Mouse (Mus musculus) heart, embryonic 15.5 days (tissue): Measurements from ENCODE around the gene Slc35f3. TPM values are rescaled to one million over a fixed set of nuclear protein-coding genes. Genes with fewer than 3 reads are reported as not detected.
A peak's percentile ranks its signal among the peaks of the same experiment; 100 is the strongest.

Source experiments
- ATAC-seq: fragments of 200-750 bp; cut with Nextera tagmentation; replicated peaks from 2 replicates; pipeline ENCODE4 v1.8.0; 2017; ENCODE audit warnings: low read depth, moderate TSS enrichment; ENCODE audit not compliant: insufficient number of reproducible peaks, insufficient read depth, low FRiP score
- H3K27ac ChIP-seq: fragments of 300-500 bp; sonication (generic); 2 replicates; pipeline ENCODE4 v1.5.1; 2015; ENCODE audit warnings: mild to moderate bottlenecking, inconsistent platforms
- H3K27me3 ChIP-seq: fragments of 300-500 bp; sonication (generic); 2 replicates; pipeline ENCODE4 v1.6.1; 2015; ENCODE audit warnings: inconsistent platforms
- H3K36me3 ChIP-seq: fragments of 300-500 bp; sonication (generic); 2 replicates; pipeline ENCODE4 v1.6.1; 2015; ENCODE audit warnings: mild to moderate bottlenecking, inconsistent platforms
- H3K4me1 ChIP-seq: fragments of 300-500 bp; sonication (generic); replicated peaks from 2 replicates; pipeline ENCODE4 v1.6.1; 2015; ENCODE audit warnings: inconsistent platforms
- H3K4me2 ChIP-seq: fragments of 300-500 bp; sonication (generic); 2 replicates; pipeline ENCODE4 v1.6.1; 2015; ENCODE audit warnings: inconsistent platforms, mild to moderate bottlenecking, moderate library complexity
- H3K4me3 ChIP-seq: fragments of 300-500 bp; sonication (generic); 2 replicates; pipeline ENCODE4 v1.5.1; 2015; ENCODE audit warnings: mild to moderate bottlenecking, inconsistent platforms
- H3K9ac ChIP-seq: fragments of 300-500 bp; sonication (generic); 2 replicates; pipeline ENCODE4 v1.6.1; 2015; ENCODE audit warnings: mild to moderate bottlenecking, inconsistent platforms
- H3K9me3 ChIP-seq: fragments of 300-500 bp; sonication (generic); replicated peaks from 2 replicates; pipeline ENCODE4 v1.6.1; 2016; ENCODE audit warnings: inconsistent platforms
- WGBS: fragments of 180-500 bp; shearing (Covaris S2); methylation state at CpG from one replicate; pipeline ENCODE4 v1.1.7; 2015; ENCODE audit warnings: mixed read lengths; 5-methylcytosine and 5-hydroxymethylcytosine counted together
- polyA plus RNA-seq: library from polyadenylated mRNA; unstranded; fragments of >200 nt; fragmentation: Nextera tagmentation; extraction: Ambion mirVana; gene quantifications from 2 replicates; pipeline ENCODE4 v1.2.1, GENCODE M21; 2015

Gene Slc35f3
- polyA plus RNA-seq, result 0.28 TPM in 1 of 2 replicates, not detected in the other

DNA sequence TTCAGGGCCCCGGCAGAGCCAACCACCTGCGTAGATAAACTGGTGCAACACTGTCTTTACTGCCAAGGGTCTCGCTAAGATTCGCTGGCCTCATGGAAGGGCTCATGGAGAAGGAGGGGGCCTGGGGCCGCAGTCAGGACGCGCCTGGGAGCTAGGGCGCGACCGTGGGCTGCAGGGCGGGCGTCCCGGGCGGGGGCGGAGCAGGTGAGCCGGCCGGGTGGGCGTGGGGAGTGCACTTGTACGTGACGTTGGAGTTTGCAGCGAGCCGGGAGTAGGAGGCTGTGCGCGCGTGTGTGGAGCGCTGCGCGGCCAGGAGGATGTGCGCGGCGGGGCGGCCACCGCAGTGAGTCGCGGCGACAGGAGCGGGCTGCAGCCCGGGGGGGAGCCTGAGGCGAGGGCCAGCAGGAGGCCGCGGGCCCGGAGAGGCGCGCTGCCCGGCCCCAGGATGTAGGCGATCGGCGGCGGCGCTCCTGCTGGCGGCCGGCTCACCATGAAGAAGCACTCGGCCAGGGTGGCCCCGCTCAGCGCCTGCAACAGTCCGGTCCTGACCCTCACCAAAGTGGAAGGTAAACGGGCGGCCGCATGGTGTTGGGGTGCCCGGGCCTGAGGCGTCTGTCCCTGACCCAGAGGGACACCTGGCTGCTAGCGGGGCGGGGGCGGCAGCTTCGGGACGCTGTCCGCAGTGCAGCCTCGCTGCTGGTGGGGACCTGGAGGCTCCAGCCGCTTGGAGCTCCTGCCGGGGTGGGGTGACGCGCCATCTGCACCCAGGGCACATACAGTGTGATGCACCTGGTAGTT, at the start of gene Slc35f3:
Gene Slc35f3, plus strand, starts transcription at position 263 of the 798 bp plus-strand sequence.
- Histone ChIP-seq H3K36me3 (no peaks in the 10 kb centered on the region), H3K9me3 (no peaks in the 10 kb centered on the region), H3K4me3 (peak within 1 kb of the TSS; percentile 52), H3K27ac (no peak within 1 kb of the TSS), H3K4me1 (peaks cover 9% of the 10 kb centered on the region), H3K4me2 (peak within 1 kb of the TSS; percentile 92), H3K9ac (peak within 1 kb of the TSS; percentile 43), H3K27me3 (peaks cover 45% of the 10 kb centered on the region)
- no peak; the same call in 1 of the 2 replicates for ATAC-seq
- WGBS, result 1% methylated on average over 65 of the region's 72 CpGs

DNA sequence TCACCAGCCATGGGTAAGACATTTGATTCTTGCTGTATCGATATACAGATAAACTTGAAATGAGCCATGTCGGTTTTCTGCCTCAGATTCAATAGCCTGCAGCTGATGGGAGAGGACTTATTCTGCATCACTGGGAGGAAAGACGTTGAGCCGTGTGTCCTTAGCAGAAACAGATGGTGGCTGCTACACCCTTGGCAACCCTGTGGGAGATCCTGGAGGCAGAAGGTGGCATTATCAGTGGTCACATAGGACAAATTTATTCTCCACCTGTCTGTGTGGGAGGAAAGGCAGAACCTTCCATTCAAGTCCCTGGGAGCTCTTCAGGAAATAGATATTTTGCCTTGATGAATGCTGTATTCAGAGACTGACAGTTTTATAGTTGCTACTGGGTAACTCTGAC, 47.9 kb upstream of the Slc35f3 start:
- Histone ChIP-seq H3K9me3 (no peaks in the 10 kb centered on the region), H3K9ac (no peak overlapping the region), H3K4me2 (no peak overlapping the region), H3K36me3 (no peaks in the 10 kb centered on the region), H3K27ac (no peak overlapping the region), H3K4me3 (no peak overlapping the region), H3K27me3 (peaks cover 11% of the 10 kb centered on the region), H3K4me1 (no peaks in the 10 kb centered on the region)
- WGBS, result 74% methylated on average over 4 of the region's 4 CpGs
- no peak for ATAC-seq

GRCm38 (mm10) chr8:126256585-126257391, 41.6 kb upstream of the Slc35f3 start:
- no peaks in the 10 kb centered on the region for H3K36me3 ChIP-seq
- 50% methylated on average over 9 of the region's 9 CpGs for WGBS
- no peak overlapping the region for H3K4me3 ChIP-seq
- no peak overlapping the region for H3K9ac ChIP-seq
- no peak for ATAC-seq
- no peaks in the 10 kb centered on the region for H3K9me3 ChIP-seq
- H3K4me1 ChIP-seq, result no peaks in the 10 kb centered on the region
- no peak overlapping the region for H3K4me2 ChIP-seq
- H3K27me3 ChIP-seq, result peaks cover 35% of the 10 kb centered on the region
- H3K27ac ChIP-seq, result no peak overlapping the region

DNA sequence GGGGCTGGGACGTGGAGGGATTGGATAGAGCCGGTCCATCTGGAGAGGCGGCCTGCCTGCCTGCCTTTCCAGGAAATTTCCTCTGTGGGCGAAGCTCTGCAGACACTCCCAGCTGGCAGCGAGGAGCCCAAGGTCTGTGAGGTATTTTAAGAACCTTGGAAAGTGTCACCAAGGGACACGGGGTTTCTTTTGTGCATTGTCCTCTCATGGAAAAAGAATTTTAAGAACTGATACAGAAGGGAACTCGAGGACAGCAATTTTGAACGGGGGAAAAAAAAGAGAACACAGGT, 41.0 kb upstream of the Slc35f3 start:
- 47% methylated on average over 8 of the region's 8 CpGs for WGBS
- no peak for ATAC-seq
- no peak overlapping the region for H3K27ac ChIP-seq
- no peak overlapping the region for H3K4me3 ChIP-seq
- H3K9me3 ChIP-seq, result no peaks in the 10 kb centered on the region
- H3K36me3 ChIP-seq, result no peaks in the 10 kb centered on the region
- no peak overlapping the region for H3K9ac ChIP-seq
- H3K27me3 ChIP-seq, result peaks cover 35% of the 10 kb centered on the region
- H3K4me2 ChIP-seq, result no peak overlapping the region
- H3K4me1 ChIP-seq, result no peaks in the 10 kb centered on the region

DNA sequence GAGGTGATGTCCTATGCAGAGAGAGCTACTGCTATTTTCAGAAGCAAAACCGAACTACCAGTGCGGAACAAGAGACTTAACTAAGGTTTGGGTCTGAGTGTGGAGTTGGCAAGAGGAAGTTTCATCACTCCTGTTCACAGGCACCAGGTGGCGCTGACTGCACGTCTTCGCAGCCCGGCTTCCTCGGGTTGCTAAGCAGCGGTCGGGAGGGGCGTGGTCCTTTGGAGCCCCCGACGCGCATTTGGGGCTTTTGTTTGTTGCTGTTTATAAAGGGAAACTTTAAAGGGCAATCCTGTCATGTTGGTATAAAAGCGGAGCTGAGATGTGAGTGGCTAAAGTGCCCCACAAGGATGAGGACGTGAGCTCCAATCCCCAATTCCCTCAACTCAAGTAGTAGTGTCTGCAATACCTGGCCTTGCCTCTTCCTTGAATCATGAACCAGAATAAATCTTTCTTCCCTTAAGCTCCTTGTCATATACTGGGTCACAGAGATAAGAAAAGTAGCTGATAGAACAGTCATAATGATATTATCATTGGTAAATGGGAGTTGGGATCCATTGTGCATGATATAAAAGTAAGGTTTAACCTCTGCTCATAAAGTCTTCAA, 40.1 kb upstream of the Slc35f3 start:
- no peak for ATAC-seq
- no peak overlapping the region for H3K4me3 ChIP-seq
- 4% methylated on average over 15 of the region's 15 CpGs for WGBS

DNA sequence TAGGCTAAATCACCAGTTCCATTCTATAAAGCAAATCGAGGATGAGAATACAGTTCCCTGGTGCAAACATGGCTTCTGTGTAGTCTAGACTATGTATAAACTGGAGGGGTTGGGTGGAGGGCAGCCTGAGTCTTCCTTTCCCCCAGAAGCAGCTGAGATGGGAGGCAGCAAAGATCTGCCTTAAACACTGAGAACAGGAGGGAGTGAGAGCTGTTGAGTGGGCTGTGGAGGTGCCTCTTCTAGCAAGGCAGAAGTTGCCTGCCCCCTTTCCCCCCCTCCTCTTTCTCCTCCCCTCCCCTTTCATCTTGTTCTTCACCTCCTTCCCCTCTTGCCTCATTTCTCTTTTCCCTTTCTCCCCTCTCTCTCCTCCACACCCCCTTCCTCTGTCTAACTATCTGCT, 33.2 kb upstream of the Slc35f3 start:
- no peaks in the 10 kb centered on the region for H3K4me1 ChIP-seq
- H3K4me3 ChIP-seq, result no peak overlapping the region
- ATAC-seq, result no peak
- H3K27ac ChIP-seq, result no peak overlapping the region
- H3K9ac ChIP-seq, result no peak overlapping the region
- H3K9me3 ChIP-seq, result no peaks in the 10 kb centered on the region
- WGBS, result 64% methylated on average over 1 of the region's 1 CpGs
- H3K36me3 ChIP-seq, result no peaks in the 10 kb centered on the region
- H3K4me2 ChIP-seq, result no peak overlapping the region
- H3K27me3 ChIP-seq, result no peaks in the 10 kb centered on the region; the same call in none of the 2 replicates

More for the DNA sequence above, 40.1 kb upstream of the Slc35f3 start:
- Histone ChIP-seq H3K9me3 (no peaks in the 10 kb centered on the region), H3K9ac (no peak overlapping the region), H3K4me2 (peak overlapping the region; percentile 37; the same call in 1 of the 2 replicates), H3K27ac (no peak overlapping the region), H3K36me3 (no peaks in the 10 kb centered on the region), H3K4me1 (no peaks in the 10 kb centered on the region), H3K27me3 (peaks cover 35% of the 10 kb centered on the region)

- Histone ChIP-seq H3K4me1 (no peaks in the 10 kb centered on the region), H3K9ac (no peak overlapping the region), H3K27me3 (no peaks in the 10 kb centered on the region; the same call in 1 of the 2 replicates), H3K27ac (no peak overlapping the region), H3K4me3 (no peak overlapping the region), H3K9me3 (no peaks in the 10 kb centered on the region), H3K4me2 (no peak overlapping the region), H3K36me3 (no peaks in the 10 kb centered on the region)
- WGBS, result 22% methylated on average over 8 of the region's 8 CpGs
- no peak for ATAC-seq
Observed at GRCm38 (mm10) chr8:126267118-126267517, 31.2 kb upstream of the Slc35f3 start.

GRCm38 (mm10) chr8:126269733-126270132, 28.6 kb upstream of the Slc35f3 start:
- Histone ChIP-seq H3K4me3 (no peak overlapping the region), H3K27ac (no peak overlapping the region), H3K9me3 (no peaks in the 10 kb centered on the region), H3K9ac (no peak overlapping the region), H3K36me3 (no peaks in the 10 kb centered on the region), H3K4me2 (no peak overlapping the region), H3K27me3 (no peaks in the 10 kb centered on the region; the same call in 1 of the 2 replicates), H3K4me1 (no peaks in the 10 kb centered on the region)
- no peak for ATAC-seq
- 41% methylated on average over 6 of the region's 6 CpGs for WGBS

- Histone ChIP-seq H3K27me3 (no peaks in the 10 kb centered on the region), H3K4me1 (no peaks in the 10 kb centered on the region), H3K27ac (no peak overlapping the region), H3K9ac (no peak overlapping the region), H3K9me3 (no peaks in the 10 kb centered on the region), H3K4me2 (no peak overlapping the region), H3K36me3 (no peaks in the 10 kb centered on the region), H3K4me3 (no peak overlapping the region)
- 84% methylated on average over 2 of the region's 2 CpGs for WGBS
- ATAC-seq, result no peak
Observed at GRCm38 (mm10) chr8:126272445-126272844, 25.9 kb upstream of the Slc35f3 start.

GRCm38 (mm10) chr8:126273066-126273465, 25.3 kb upstream of the Slc35f3 start:
- H3K36me3 ChIP-seq, result no peaks in the 10 kb centered on the region
- H3K9ac ChIP-seq, result no peak overlapping the region
- no peaks in the 10 kb centered on the region for H3K9me3 ChIP-seq
- 51% methylated on average over 4 of the region's 4 CpGs for WGBS
- ATAC-seq, result no peak
- no peaks in the 10 kb centered on the region for H3K27me3 ChIP-seq
- no peaks in the 10 kb centered on the region for H3K4me1 ChIP-seq
- H3K27ac ChIP-seq, result no peak overlapping the region
- H3K4me2 ChIP-seq, result no peak overlapping the region
- H3K4me3 ChIP-seq, result no peak overlapping the region

DNA sequence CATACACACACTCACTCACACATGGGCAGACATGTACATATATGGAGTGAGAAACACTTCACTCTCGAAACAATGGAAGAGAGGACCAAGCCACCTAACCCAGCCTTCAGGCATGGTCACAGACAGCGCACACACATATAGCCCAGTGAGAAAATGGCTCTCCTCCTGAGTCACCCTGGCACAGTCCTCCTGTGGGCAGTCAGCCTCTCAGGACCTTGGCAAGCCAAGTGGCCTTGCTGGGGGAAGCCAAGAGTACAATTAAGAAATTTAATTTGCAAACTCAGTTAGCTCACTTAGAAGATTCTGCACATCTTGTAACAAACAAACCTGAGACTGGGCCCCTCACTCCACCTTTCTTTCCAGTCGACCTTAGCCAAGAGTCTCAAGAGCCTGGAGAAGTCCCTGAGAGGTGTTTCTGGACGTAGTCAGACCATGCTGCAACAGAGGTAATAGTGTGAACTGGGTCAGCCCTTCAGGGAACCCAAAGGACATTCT, 23.4 kb upstream of the Slc35f3 start:
- no peak overlapping the region for H3K9ac ChIP-seq
- no peaks in the 10 kb centered on the region for H3K36me3 ChIP-seq
- H3K9me3 ChIP-seq, result no peaks in the 10 kb centered on the region
- WGBS, result 53% methylated on average over 4 of the region's 4 CpGs
- H3K4me1 ChIP-seq, result no peaks in the 10 kb centered on the region
- ATAC-seq, result no peak
- no peak overlapping the region for H3K4me2 ChIP-seq
- no peak overlapping the region for H3K27ac ChIP-seq
- H3K4me3 ChIP-seq, result no peak overlapping the region
- H3K27me3 ChIP-seq, result no peaks in the 10 kb centered on the region
